ENCODE assay signal across 8 mouse cellular contexts in the genomic region with DNA sequence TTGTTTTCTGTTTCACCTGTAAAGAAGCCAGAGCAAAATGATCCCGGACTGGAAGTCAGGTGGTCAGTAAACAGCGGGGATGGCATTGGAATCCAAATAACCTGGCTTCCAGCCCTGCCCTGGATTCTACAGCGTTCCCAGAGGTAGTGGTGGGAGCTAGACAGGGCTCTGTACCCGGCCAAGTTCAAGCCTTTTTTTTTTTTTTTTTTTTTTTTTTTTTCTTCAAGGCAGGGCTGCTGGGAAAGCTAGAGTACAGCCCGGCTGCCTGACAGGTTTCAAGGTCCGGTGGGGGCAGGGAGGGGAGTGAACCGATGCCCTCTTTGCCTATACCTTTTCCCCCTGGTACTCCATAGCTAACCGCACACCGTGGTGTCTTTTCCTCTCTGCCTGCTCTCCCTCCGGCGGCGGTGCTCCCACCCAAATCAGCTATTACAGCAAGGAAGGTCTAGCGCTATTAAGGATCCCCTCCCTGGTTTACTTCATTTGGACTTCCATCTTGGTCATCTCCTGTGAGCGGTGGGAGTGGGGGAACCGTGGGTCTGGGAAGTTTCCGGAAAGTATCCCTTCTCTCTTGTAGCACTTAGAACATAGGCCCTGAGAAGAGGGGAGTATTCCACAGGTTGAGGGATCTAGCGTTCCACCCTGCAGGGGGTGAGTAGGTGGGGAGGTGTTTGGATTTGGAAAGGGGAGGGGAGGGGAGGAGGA. TPM values are rescaled to one million over a fixed set of nuclear protein-coding genes. Genes with fewer than 3 reads are reported as not detected.
A peak's percentile ranks its signal among the peaks of the same experiment; 100 is the strongest.
DNase-seq lines count a peak whose midpoint lies in the region; ATAC-seq lines count a peak whose summit lies in the region.

No protein-coding gene starts in this region.

- WGBS in embryonic facial prominence, embryonic 15.5 days: 3% methylated on average over 17 of the region's 17 CpGs
- 2% methylated on average over 17 of the region's 17 CpGs for WGBS in kidney, embryonic 15.5 days
- WGBS in midbrain, embryonic 13.5 days: 3% methylated on average over 17 of the region's 17 CpGs

- no peaks in the 10 kb centered on the region for H3K36me3 ChIP-seq in embryonic facial prominence, embryonic 15.5 days
- H3K36me3 ChIP-seq in kidney, embryonic 15.5 days: no peaks in the 10 kb centered on the region
- H3K36me3 ChIP-seq in midbrain, embryonic 13.5 days: no peaks in the 10 kb centered on the region

- DNase-seq in kidney, adult 11 months: peak; percentile 7
- DNase-seq in kidney, adult 9 months: no peak
- no peak for DNase-seq in urinary bladder, postnatal 10 days (ENCODE audit: low spot score)
- no peak for DNase-seq in left cerebral cortex, adult 11 months (ENCODE audit: low spot score)
- DNase-seq in adrenal gland, adult 8-10 months: no peak

- H3K27ac ChIP-seq in embryonic facial prominence, embryonic 15.5 days (replicated peaks): no peak overlapping the region
- H3K27ac ChIP-seq in kidney, embryonic 15.5 days: 0 out of 2 replicates have a peak overlapping the region, but pooled peaks have one; percentile 10
- peak overlapping the region; percentile 77 for H3K27ac ChIP-seq in midbrain, embryonic 13.5 days

- peaks cover 30% of the 10 kb centered on the region for H3K4me1 ChIP-seq in embryonic facial prominence, embryonic 15.5 days
- peaks cover 32% of the 10 kb centered on the region for H3K4me1 ChIP-seq in kidney, embryonic 15.5 days
- peaks cover 53% of the 10 kb centered on the region for H3K4me1 ChIP-seq in midbrain, embryonic 13.5 days (replicated peaks)

- no peaks in the 10 kb centered on the region for H3K9me3 ChIP-seq in embryonic facial prominence, embryonic 15.5 days (replicated peaks)
- H3K9me3 ChIP-seq in kidney, embryonic 15.5 days (replicated peaks): no peaks in the 10 kb centered on the region
- H3K9me3 ChIP-seq in midbrain, embryonic 13.5 days: no peaks in the 10 kb centered on the region

- H3K4me2 ChIP-seq in embryonic facial prominence, embryonic 15.5 days (replicated peaks): peak overlapping the region; percentile 44
- peak overlapping the region; percentile 63 for H3K4me2 ChIP-seq in kidney, embryonic 15.5 days
- peak overlapping the region; percentile 53 for H3K4me2 ChIP-seq in midbrain, embryonic 13.5 days (replicated peaks)

- no peak for ATAC-seq in embryonic facial prominence, embryonic 15.5 days (ENCODE audit: insufficient number of reproducible peaks, low FRiP score, low TSS enrichment, low read depth)
- peak; percentile 59 for ATAC-seq in kidney, embryonic 15.5 days (replicated peaks; ENCODE audit: low FRiP score)
- ATAC-seq in midbrain, embryonic 13.5 days: peak; percentile 0

- no peak overlapping the region for H3K9ac ChIP-seq in embryonic facial prominence, embryonic 15.5 days
- no peak overlapping the region for H3K9ac ChIP-seq in kidney, embryonic 15.5 days
- H3K9ac ChIP-seq in midbrain, embryonic 13.5 days (replicated peaks): no peak overlapping the region

- peak overlapping the region; percentile 18 for H3K4me3 ChIP-seq in embryonic facial prominence, embryonic 15.5 days (replicated peaks)
- peak overlapping the region; percentile 34 for H3K4me3 ChIP-seq in kidney, embryonic 15.5 days (replicated peaks)
- H3K4me3 ChIP-seq in midbrain, embryonic 13.5 days (replicated peaks): peak overlapping the region; percentile 29

- H3K27me3 ChIP-seq in embryonic facial prominence, embryonic 15.5 days: peaks cover 23% of the 10 kb centered on the region; the same call in 1 of the 2 replicates
- peaks cover 16% of the 10 kb centered on the region; the same call in 1 of the 2 replicates for H3K27me3 ChIP-seq in kidney, embryonic 15.5 days
- no peaks in the 10 kb centered on the region for H3K27me3 ChIP-seq in midbrain, embryonic 13.5 days

RNA-seq across cellular contexts. Expression of a gene that starts 28.6 kb away (rescaled TPM):
- polyA plus RNA-seq in embryonic facial prominence, embryonic 15.5 days (2015; fragmentation: Nextera tagmentation; extraction: Ambion mirVana): 45.3 and 60.0 TPM in 2 replicates
- 36.2 and 37.9 TPM in 2 replicates for polyA plus RNA-seq in kidney, embryonic 15.5 days (2015; fragmentation: Nextera tagmentation; extraction: Ambion mirVana)
- 71.5 and 83.9 TPM in 2 replicates for polyA plus RNA-seq in midbrain, embryonic 13.5 days (2015; fragmentation: Nextera tagmentation; extraction: Ambion mirVana)
- total RNA-seq in adrenal gland, adult 8-10 months (2022): 1 to 10 TPM; 1.2 to 3.8 (median 2.5) TPM
